Comparison of ENCODE assay signal across 17 mouse cellular contexts in genomic region chr10:78365555-78365954, GRCm38 (mm10).
"Had no signal": no experiment of that assay in that cellular context is flagged by ENCODE, and none has a peak within 500 bp of the region (broad histone marks: within the 10 kb centered on the region; RNA-seq: fewer than 3 reads in every experiment).

No protein-coding gene starts in this region.

- H3K4me3 ChIP-seq: limb, embryonic 10.5 days; limb, embryonic 13.5 days; midbrain, embryonic 12.5 days; midbrain, embryonic 15.5 days; neural tube, embryonic 12.5 days; neural tube, embryonic 15.5 days had no signal

- DNase-seq: kidney, adult 18-20 months; kidney, adult 9 months; kidney, postnatal 14 days; kidney, postnatal 4 days; lung, embryonic 14.5 days; right cerebral cortex, adult 18-20 months; right cerebral cortex, postnatal 14 days; right cerebral cortex, postnatal 4 days; thymus, adult 18-20 months; thymus, postnatal 4 days had no signal

- H3K4me1 ChIP-seq: midbrain, embryonic 15.5 days; neural tube, embryonic 12.5 days; neural tube, embryonic 15.5 days had no signal

- ATAC-seq: midbrain, embryonic 15.5 days had no signal

- H3K36me3 ChIP-seq: limb, embryonic 10.5 days; limb, embryonic 13.5 days; midbrain, embryonic 12.5 days; midbrain, embryonic 15.5 days; neural tube, embryonic 12.5 days; neural tube, embryonic 15.5 days had no signal

- H3K4me2 ChIP-seq: limb, embryonic 13.5 days; lung, embryonic 14.5 days; midbrain, embryonic 12.5 days; midbrain, embryonic 15.5 days; neural tube, embryonic 12.5 days; neural tube, embryonic 15.5 days had no signal

- H3K27me3 ChIP-seq: limb, embryonic 13.5 days; midbrain, embryonic 12.5 days; midbrain, embryonic 15.5 days; neural tube, embryonic 12.5 days; neural tube, embryonic 15.5 days had no signal

- H3K27ac ChIP-seq: limb, embryonic 10.5 days; limb, embryonic 13.5 days; macrophage; midbrain, embryonic 12.5 days; midbrain, embryonic 15.5 days; neural tube, embryonic 12.5 days; neural tube, embryonic 15.5 days had no signal

- H3K9ac ChIP-seq: limb, embryonic 13.5 days; lung, embryonic 14.5 days; midbrain, embryonic 12.5 days; midbrain, embryonic 15.5 days; neural tube, embryonic 12.5 days; neural tube, embryonic 15.5 days had no signal

- H3K9me3 ChIP-seq: limb, embryonic 10.5 days; midbrain, embryonic 12.5 days; midbrain, embryonic 15.5 days; neural tube, embryonic 12.5 days; neural tube, embryonic 15.5 days had no signal
